Mouse (Mus musculus) MEL (cell line): ENCODE data around the gene Myd88. TPM values are rescaled to one million over a fixed set of nuclear protein-coding genes. Genes with fewer than 3 reads are reported as not detected.

Source experiments
- DNase-seq: peaks from one replicate; pipeline ENCODE4 v3.0.0; 2011; ENCODE audit warnings: low read depth, low spot score
- H3K27ac ChIP-seq: 2 replicates; pipeline ENCODE4 v1.5.1; 2012; ENCODE audit warnings: low read depth, mild to moderate bottlenecking, control low read depth, low read length, moderate library complexity; ENCODE audit not compliant: control insufficient read depth
- H3K27me3 ChIP-seq, 2 experiments: fragments of 150-350 bp in 1 of 2; sonication (generic) in 1 of 2; 2 replicates each; pipeline ENCODE4 v1.6.1; 2012; ENCODE audit warnings: low read length in 2 of 2, mild to moderate bottlenecking in 2 of 2, improper control_type of control experiment in 1 of 2, moderate library complexity in 1 of 2; ENCODE audit not compliant: insufficient read depth in 2 of 2, control insufficient read depth in 1 of 2
- H3K36me3 ChIP-seq, 2 experiments: 2 replicates each; pipeline ENCODE4 v1.6.1; 2012 to 2014; ENCODE audit warnings: low read length in 2 of 2, improper control_type of control experiment in 1 of 2, inconsistent platforms in 1 of 2, mild to moderate bottlenecking in 1 of 2; ENCODE audit not compliant: insufficient read depth in 2 of 2, control insufficient read depth in 1 of 2
- H3K4me1 ChIP-seq, 2 experiments: fragments of 150-350 bp in 1 of 2; sonication (generic) in 1 of 2; 2 replicates each; pipeline ENCODE4 v1.6.1; 2012; ENCODE audit warnings: low read length in 2 of 2, improper control_type of control experiment in 1 of 2, mild to moderate bottlenecking in 1 of 2; ENCODE audit not compliant: insufficient read depth in 2 of 2, control insufficient read depth in 1 of 2
- H3K4me3 ChIP-seq, 2 experiments: fragments of 150-350 bp in 1 of 2; sonication (generic) in 1 of 2; 2 replicates each; pipeline ENCODE4 v1.5.1; 2012; ENCODE audit warnings: low read depth in 2 of 2, low read length in 2 of 2, mild to moderate bottlenecking in 2 of 2, moderate library complexity in 2 of 2, control low read depth in 1 of 2, improper control_type of control experiment in 1 of 2; ENCODE audit not compliant: control insufficient read depth in 1 of 2, insufficient read depth in 1 of 2
- H3K79me2 ChIP-seq: 2 replicates; pipeline ENCODE4 v1.6.1; 2012; ENCODE audit warnings: mild to moderate bottlenecking, low read length, moderate library complexity; ENCODE audit not compliant: control insufficient read depth, poor library complexity, insufficient read depth
- H3K9ac ChIP-seq: 2 replicates; pipeline ENCODE4 v1.6.1; 2012; ENCODE audit warnings: low read depth, mild to moderate bottlenecking, control low read depth, low read length, moderate library complexity; ENCODE audit not compliant: control insufficient read depth, poor library complexity, severe bottlenecking
- H3K9me3 ChIP-seq: fragments of 150-350 bp; sonication (generic); replicated peaks from 2 replicates; pipeline ENCODE4 v1.6.1; 2012; ENCODE audit warnings: mild to moderate bottlenecking, low read length, improper control_type of control experiment, moderate library complexity; ENCODE audit not compliant: insufficient read depth
- BHLHE40 ChIP-seq: IDR thresholded peaks from 2 replicates; pipeline ENCODE4 v1.6.1; 2012; ENCODE audit warnings: low read depth, mild to moderate bottlenecking, inconsistent platforms, low read length, improper control_type of control experiment, borderline replicate concordance
- CHD2 ChIP-seq: IDR thresholded peaks from 2 replicates; pipeline ENCODE4 v1.6.1; 2011; ENCODE audit warnings: low read length, improper control_type of control experiment
- CTCF ChIP-seq, 3 experiments: IDR thresholded peaks in 2 of 3; conservative IDR thresholded peaks in 1 of 3; 2 replicates each; pipeline ENCODE4 v1.5.1; 2011 to 2012; ENCODE audit warnings: low read length in 3 of 3, low read depth in 2 of 3, mild to moderate bottlenecking in 2 of 3, improper control_type of control experiment in 1 of 3, inconsistent platforms in 1 of 3, mixed read lengths in 1 of 3, moderate library complexity in 1 of 3; ENCODE audit not compliant: control insufficient read depth in 1 of 3, insufficient read depth in 1 of 3, poor library complexity in 1 of 3, severe bottlenecking in 1 of 3
- ELF1 ChIP-seq: IDR thresholded peaks from 2 replicates; pipeline ENCODE4 v1.6.1; 2014; ENCODE audit warnings: low read depth, mild to moderate bottlenecking, inconsistent platforms, low read length, improper control_type of control experiment, moderate library complexity
- EP300 ChIP-seq, 2 experiments: IDR thresholded peaks; 2 replicates each; pipeline ENCODE4 v1.6.1; 2011; ENCODE audit warnings: improper control_type of control experiment in 2 of 2, low read length in 2 of 2, low read depth in 1 of 2, mild to moderate bottlenecking in 1 of 2
- GABPA ChIP-seq: IDR thresholded peaks from 2 replicates; pipeline ENCODE4 v1.6.1; 2012; ENCODE audit warnings: low read depth, mild to moderate bottlenecking, inconsistent platforms, low read length, improper control_type of control experiment, moderate library complexity
- GATA1 ChIP-seq: IDR thresholded peaks from 2 replicates; pipeline ENCODE4 v1.6.1; 2011; ENCODE audit warnings: low read depth, low read length, improper control_type of control experiment
- HCFC1 ChIP-seq: IDR thresholded peaks from 2 replicates; pipeline ENCODE4 v1.6.1; 2012; ENCODE audit warnings: low read depth, mild to moderate bottlenecking, inconsistent platforms, low read length, improper control_type of control experiment, moderate library complexity
- KAT2A ChIP-seq: conservative IDR thresholded peaks from 2 replicates; pipeline ENCODE4 v1.6.1; 2012; ENCODE audit warnings: low read depth, low read length, improper control_type of control experiment, inconsistent platforms
- MAFK ChIP-seq: IDR thresholded peaks from 2 replicates; pipeline ENCODE4 v1.6.1; 2011; ENCODE audit warnings: low read depth, mild to moderate bottlenecking, low read length, improper control_type of control experiment, borderline replicate concordance
- MAZ ChIP-seq: IDR thresholded peaks from 2 replicates; pipeline ENCODE4 v1.6.1; 2012; ENCODE audit warnings: low read depth, mild to moderate bottlenecking, inconsistent platforms, low read length, improper control_type of control experiment
- MYB ChIP-seq: IDR thresholded peaks from 2 replicates; pipeline ENCODE4 v1.6.1; 2011; ENCODE audit warnings: mild to moderate bottlenecking, low read depth, low read length, improper control_type of control experiment
- MYC ChIP-seq: IDR thresholded peaks from 2 replicates; pipeline ENCODE4 v1.6.1; 2011; ENCODE audit warnings: low read depth, mild to moderate bottlenecking, low read length, improper control_type of control experiment, moderate library complexity
- NELFE ChIP-seq: IDR thresholded peaks from 2 replicates; pipeline ENCODE4 v1.6.1; 2011; ENCODE audit warnings: low read depth, low read length, improper control_type of control experiment
- POLR2A ChIP-seq, 2 experiments: IDR thresholded peaks; 2 replicates each; pipeline ENCODE4 v1.6.1; 2011 to 2012; ENCODE audit warnings: low read length in 2 of 2, mild to moderate bottlenecking in 2 of 2, control low read depth in 1 of 2, improper control_type of control experiment in 1 of 2, low read depth in 1 of 2, moderate library complexity in 1 of 2; ENCODE audit not compliant: control insufficient read depth in 1 of 2, insufficient read depth in 1 of 2, poor library complexity in 1 of 2
- POLR2AphosphoS2 ChIP-seq: IDR thresholded peaks from 2 replicates; pipeline ENCODE4 v1.6.1; 2011; ENCODE audit warnings: low read length, improper control_type of control experiment
- SIN3A ChIP-seq: IDR thresholded peaks from 2 replicates; pipeline ENCODE4 v1.6.1; 2012; ENCODE audit warnings: low read length, improper control_type of control experiment, inconsistent platforms
- SMC3 ChIP-seq: IDR thresholded peaks from 2 replicates; pipeline ENCODE4 v1.6.1; 2011; ENCODE audit warnings: low read depth, low read length, improper control_type of control experiment
- TAL1 ChIP-seq: IDR thresholded peaks from 2 replicates; pipeline ENCODE4 v1.6.1; 2012; ENCODE audit warnings: mild to moderate bottlenecking, inconsistent platforms, low read length, moderate library complexity, mixed read lengths
- TBP ChIP-seq: IDR thresholded peaks from 2 replicates; pipeline ENCODE4 v1.8.0; 2011; ENCODE audit warnings: low read depth, low read length, improper control_type of control experiment
- USF1 ChIP-seq: IDR thresholded peaks from 2 replicates; pipeline ENCODE4 v1.6.1; 2014; ENCODE audit warnings: low read depth, mild to moderate bottlenecking, inconsistent platforms, low read length, improper control_type of control experiment, moderate library complexity
- ZC3H11A ChIP-seq: IDR thresholded peaks from 2 replicates; pipeline ENCODE4 v1.6.1; 2012; ENCODE audit warnings: low read depth, mild to moderate bottlenecking, inconsistent platforms, low read length, improper control_type of control experiment
- ZKSCAN1 ChIP-seq: IDR thresholded peaks from 2 replicates; pipeline ENCODE4 v1.6.1; 2012; ENCODE audit warnings: low read depth, mild to moderate bottlenecking, inconsistent platforms, low read length, improper control_type of control experiment, moderate library complexity
- ZMIZ1 ChIP-seq: IDR thresholded peaks from 2 replicates; pipeline ENCODE4 v1.6.1; 2012; ENCODE audit warnings: low read depth, mild to moderate bottlenecking, inconsistent platforms, low read length, improper control_type of control experiment, moderate library complexity
- ZNF384 ChIP-seq: IDR thresholded peaks from 2 replicates; pipeline ENCODE4 v1.6.1; 2012; ENCODE audit warnings: low read depth, mild to moderate bottlenecking, inconsistent platforms, low read length, improper control_type of control experiment
- polyA plus RNA-seq, 2 experiments: library from polyadenylated mRNA; stranded (reverse) in 1 of 2; unstranded in 1 of 2; fragments of >175 nt in 1 of 2; fragments of >200 nt in 1 of 2; gene quantifications; 2 replicates each; pipeline versions ENCODE4 v1.2.1 to v1.2.4; 2012; ENCODE audit warnings: low replicate concordance in 2 of 2, low read depth in 1 of 2; ENCODE audit not compliant: insufficient read length in 2 of 2, insufficient read depth in 1 of 2, missing spikeins in 1 of 2
- total RNA-seq: library from RNA; depleted of rRNA; stranded (reverse); fragments of 300-350 nt; gene quantifications from 2 replicates; pipeline ENCODE4 v1.2.3, GENCODE M21; 2012

Myd88 gene
- total and polyA plus RNA-seq, 3 experiments, result 20.7 to 39.7 TPM; not detected in 1

DNA sequence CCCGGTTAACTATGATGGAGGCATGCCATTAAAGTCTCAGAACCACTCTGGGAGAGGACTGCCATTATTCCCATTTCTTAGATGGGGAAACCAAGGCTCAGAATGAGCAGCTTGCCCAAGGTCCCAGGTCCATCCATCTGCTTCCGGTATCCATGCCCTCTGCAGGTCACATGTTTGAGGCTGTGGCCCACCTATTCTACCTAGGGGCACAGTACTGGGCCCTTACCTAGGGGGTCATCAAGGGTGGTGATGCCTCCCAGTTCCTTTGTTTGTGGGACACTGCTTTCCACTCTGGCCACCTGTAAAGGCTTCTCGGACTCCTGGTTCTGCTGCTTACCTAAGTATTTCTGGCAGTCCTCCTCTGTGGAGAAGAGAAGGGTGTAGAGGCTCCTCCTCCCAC is 2.9 kb downstream of the Myd88 start:
- Histone ChIP-seq H3K4me3 (no peak overlapping the region), H3K27me3 (no peaks in the 10 kb centered on the region), H3K36me3 (peaks cover 0 to 9% of the 10 kb centered on the region in 2 experiments; a peak in 2 of 4 replicates), H3K27ac (no peak overlapping the region), H3K9me3 (no peaks in the 10 kb centered on the region), H3K4me1 (peaks cover 2 to 22% of the 10 kb centered on the region in 2 experiments; a peak in 3 of 4 replicates), H3K79me2 (peaks cover 9% of the 10 kb centered on the region)
- no peak for TF ChIP-seq CTCF (IDR thresholded peaks at IDR 0.05 in 2 of 3, conservative IDR thresholded peaks at IDR 0.05 in 1 of 3; ENCODE audit: control insufficient read depth in 1 of 3, insufficient read depth in 1 of 3, low read depth in 2 of 3, low read length in 3 of 3, poor library complexity in 1 of 3, severe bottlenecking in 1 of 3)
- TF ChIP-seq TBP, result no peak
- TF ChIP-seq ZNF384, result no peak
- no peak for TF ChIP-seq POLR2AphosphoS2
- no peak for TF ChIP-seq CHD2
- TF ChIP-seq POLR2A (IDR thresholded peaks at IDR 0.05; ENCODE audit: control insufficient read depth in 1 of 2, insufficient read depth in 1 of 2, low read depth in 1 of 2, low read length in 2 of 2, poor library complexity in 1 of 2), result no peak
- TF ChIP-seq ELF1, result no peak
- no peak for TF ChIP-seq GABPA
- TF ChIP-seq USF1, result no peak
- TF ChIP-seq MYB, result no peak
- no peak for TF ChIP-seq MYC
- TF ChIP-seq EP300 (IDR thresholded peaks at IDR 0.05; ENCODE audit: low read depth in 1 of 2, low read length in 2 of 2), result no peak
- TF ChIP-seq HCFC1, result no peak
- TF ChIP-seq GATA1, result no peak
- no peak for TF ChIP-seq SMC3
- TF ChIP-seq ZC3H11A, result no peak
- no peak for TF ChIP-seq BHLHE40
- TF ChIP-seq KAT2A, result no peak
- no peak for TF ChIP-seq SIN3A
- no peak for TF ChIP-seq ZMIZ1
- TF ChIP-seq, all 39 proteins: peak for 0
- H3K9ac ChIP-seq, result no peak overlapping the region
- DNase-seq, result no peak

DNA sequence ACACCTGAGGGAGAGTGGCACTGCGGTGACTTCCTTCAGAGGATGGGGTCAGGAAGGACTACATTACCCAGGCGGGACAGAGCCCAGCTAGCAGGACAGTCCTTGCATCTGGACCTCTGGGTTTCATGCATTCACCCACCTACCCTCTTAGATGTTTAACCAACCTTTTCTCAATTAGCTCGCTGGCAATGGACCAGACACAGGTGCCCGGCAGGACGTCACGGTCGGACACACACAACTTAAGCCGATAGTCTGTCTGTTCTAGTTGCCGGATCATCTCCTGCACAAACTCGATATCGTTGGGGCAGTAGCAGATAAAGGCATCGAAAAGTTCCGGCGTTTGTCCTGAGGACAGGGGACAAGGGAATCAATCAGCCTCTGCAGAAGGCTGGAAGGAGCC is 3.4 kb downstream of the Myd88 start:
- peaks cover 0 to 9% of the 10 kb centered on the region in 2 experiments; a peak in 2 of 4 replicates for H3K36me3 ChIP-seq
- H3K79me2 ChIP-seq, result peaks cover 9% of the 10 kb centered on the region
- no peak for DNase-seq
- no peaks in the 10 kb centered on the region for H3K27me3 ChIP-seq
- no peak overlapping the region for H3K9ac ChIP-seq
- H3K4me3 ChIP-seq, result no peak overlapping the region
- TF ChIP-seq CHD2 (no peak), MAFK (no peak), GATA1 (no peak), USF1 (no peak), ZKSCAN1 (no peak), TAL1 (no peak), MAZ (no peak), NELFE (no peak), KAT2A (no peak)
- peaks cover 2 to 22% of the 10 kb centered on the region in 2 experiments; a peak in 3 of 4 replicates for H3K4me1 ChIP-seq
- H3K27ac ChIP-seq, result no peak overlapping the region
- no peaks in the 10 kb centered on the region for H3K9me3 ChIP-seq
